Mouse (Mus musculus): ENCODE data around the gene Cit.

Cit gene

DNA sequence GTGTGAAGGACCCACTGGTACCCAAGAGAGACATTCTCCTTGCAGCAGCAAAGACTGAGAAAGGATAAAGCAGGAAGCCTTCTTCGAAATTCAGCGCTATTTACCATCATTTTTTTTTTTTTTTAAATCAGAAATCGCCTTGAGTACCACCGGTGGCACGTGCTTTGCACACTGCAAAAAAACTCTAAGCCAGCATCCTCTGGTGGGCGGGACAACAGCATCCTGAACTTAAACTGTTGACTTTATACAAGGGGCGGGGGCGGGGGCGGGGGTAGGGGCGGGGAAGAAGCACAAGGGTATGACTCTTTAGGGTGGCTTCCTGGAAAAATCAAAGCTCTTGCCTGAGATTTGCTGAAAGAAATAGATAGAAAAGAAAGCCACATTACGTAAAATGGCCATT lies 194.6 kb downstream of the Cit start:
- DNase-seq (ENCODE audit: low spot score in 2 of 2), result no peak

DNA sequence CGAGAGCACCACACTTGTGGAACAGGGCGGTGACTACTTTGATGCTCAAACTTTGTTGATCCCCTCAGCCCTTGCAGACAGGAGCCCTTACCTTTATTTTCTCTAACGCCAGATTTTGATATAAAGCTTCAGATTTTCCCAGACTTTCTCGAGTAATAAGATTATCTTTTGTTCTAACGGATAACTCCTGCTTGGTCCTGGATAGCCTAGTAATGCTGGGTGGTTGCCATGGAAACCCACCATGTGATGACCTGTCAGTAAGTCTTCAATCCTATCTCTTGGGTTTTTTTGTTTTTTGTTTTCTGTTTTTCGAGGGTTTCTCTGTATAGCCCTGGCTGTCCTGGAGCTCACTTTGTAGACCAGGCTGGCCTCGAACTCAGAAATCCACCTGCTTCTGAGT lies 197.2 kb downstream of the Cit start:
- no peak for DNase-seq (ENCODE audit: low spot score in 2 of 2)

GRCm38 (mm10) chr5:116045581-116045980 lies 200.5 kb downstream of the Cit start:
- no peak for DNase-seq (ENCODE audit: low spot score in 2 of 2)

- no peak for DNase-seq (ENCODE audit: low spot score in 2 of 2)
These were observed 201.2 kb downstream of the Cit start for GRCm38 (mm10) chr5:116046246-116046645.

- DNase-seq (ENCODE audit: low spot score in 2 of 2), result no peak
These were observed 203.2 kb downstream of the Cit start for GRCm38 (mm10) chr5:116048321-116048720.

- DNase-seq (ENCODE audit: low spot score in 2 of 2), result no peak
These were observed 204.7 kb downstream of the Cit start for GRCm38 (mm10) chr5:116049821-116050220.

DNA sequence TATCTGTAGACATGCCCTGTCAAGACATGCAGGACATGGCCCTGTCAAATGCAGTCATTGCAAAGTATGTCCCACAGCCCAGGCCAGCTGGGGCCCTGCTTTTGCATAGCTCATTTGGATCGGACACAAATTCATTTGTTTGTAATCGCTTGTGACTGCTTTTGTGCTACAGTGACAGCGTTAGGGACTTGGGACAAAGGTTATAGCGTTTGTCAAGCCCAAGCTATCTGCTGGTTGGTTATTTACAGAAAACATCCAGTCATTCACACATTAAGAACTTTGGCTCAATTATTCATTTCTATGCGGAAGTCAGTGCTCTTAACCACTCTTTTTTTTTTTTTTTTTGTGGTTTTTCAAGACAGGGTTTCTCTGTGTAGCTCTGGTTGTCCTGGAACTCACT lies 207.1 kb downstream of the Cit start:
- no peak for DNase-seq (ENCODE audit: low spot score in 2 of 2)

DNA sequence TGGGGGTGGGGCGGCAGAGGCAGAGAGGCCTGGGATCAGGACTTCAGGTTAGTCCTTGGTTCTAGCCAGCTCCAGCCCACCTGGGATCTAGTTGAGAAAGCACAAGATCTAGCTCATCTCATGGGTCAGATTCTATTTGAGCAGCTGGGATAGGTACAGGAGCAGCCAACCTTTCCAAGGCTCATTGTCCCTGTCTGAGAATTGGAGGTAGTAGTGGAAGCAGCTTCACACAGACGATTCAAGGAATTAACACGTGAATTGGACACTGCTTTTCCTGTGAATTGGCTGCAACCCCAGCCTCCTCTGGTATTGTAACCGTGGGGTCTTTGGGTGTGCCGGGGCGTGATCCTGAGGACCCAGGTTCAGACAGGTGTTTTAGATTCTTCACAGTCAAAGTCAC lies 207.7 kb downstream of the Cit start:
- no peak for DNase-seq (ENCODE audit: low spot score in 2 of 2)

All from urinary bladder, adult 18-20 months (tissue).